Mouse (Mus musculus) cerebral cortex, adult 2 months (tissue): ENCODE results near the gene Galntl6.

Experiments
- WGBS: fragments of 180-500 bp; shearing (Covaris S2); methylation state at CpG from one replicate; pipeline ENCODE4 v1.1.7; 2018; 5-methylcytosine and 5-hydroxymethylcytosine counted together

The Galntl6 gene

DNA sequence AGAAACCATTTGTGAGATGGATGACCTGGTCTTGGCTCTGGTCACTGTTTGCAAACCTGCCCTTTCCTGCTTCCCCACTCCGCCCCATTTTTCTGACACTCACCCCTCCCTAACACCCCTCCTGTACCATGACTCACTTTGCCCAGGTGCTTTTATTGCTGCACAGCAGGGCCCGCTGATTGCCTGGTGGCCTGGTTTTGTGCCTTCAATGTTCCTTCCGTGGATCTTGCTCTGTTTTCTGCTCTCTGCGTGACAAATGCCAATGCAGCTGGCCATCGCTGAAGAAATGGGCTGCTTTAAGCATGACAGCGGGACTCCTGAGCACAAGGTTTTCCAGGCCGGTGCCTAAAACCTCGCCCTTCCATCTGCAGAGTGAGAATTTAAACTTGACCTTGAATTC, 1171.1 kb downstream of the Galntl6 start:
- WGBS = 75% methylated on average over 8 of the region's 8 CpGs

DNA sequence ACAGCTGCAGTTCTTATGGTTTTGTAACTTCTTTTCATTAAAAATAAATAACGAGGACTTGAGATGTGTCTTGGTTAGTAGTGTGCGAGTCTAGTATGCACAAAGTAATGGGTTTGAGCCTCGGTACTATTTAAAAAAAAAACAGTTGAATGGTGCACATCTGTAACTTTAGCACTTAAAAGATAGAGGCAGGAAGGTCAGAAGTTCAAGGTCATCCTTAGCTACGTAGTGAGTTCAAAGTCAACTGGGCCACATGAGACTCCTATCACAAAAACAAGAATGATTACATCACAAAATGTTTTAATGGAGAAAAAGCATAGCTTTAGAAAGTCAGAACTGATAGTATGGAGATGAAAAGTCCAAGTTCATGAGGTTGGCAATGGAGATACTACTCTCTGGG, 1175.2 kb downstream of the Galntl6 start:
- 90% methylated on average over 4 of the region's 4 CpGs for WGBS

DNA sequence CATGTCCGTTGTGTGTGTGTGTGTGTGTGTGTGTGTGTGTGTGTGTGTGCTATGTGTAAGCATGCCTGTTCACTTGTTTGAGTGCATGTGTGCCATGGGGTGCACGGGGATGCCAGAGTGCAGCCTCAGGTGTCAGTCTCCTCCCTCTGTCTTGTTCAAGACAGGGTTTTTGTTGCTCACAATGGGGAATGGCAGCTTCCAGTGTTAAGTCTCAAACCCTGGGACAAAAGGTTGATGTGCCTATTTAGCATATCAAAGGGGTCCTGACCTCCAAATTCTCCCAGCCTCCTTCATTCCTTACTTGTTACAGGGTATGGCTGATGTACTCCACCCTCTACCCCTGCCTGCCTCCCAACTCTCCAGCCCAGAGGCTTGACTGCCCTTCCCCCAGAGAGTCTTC, 1179.6 kb downstream of the Galntl6 start:
- whole genome bisulfite sequencing = 41% methylated on average over 2 of the region's 2 CpGs

DNA sequence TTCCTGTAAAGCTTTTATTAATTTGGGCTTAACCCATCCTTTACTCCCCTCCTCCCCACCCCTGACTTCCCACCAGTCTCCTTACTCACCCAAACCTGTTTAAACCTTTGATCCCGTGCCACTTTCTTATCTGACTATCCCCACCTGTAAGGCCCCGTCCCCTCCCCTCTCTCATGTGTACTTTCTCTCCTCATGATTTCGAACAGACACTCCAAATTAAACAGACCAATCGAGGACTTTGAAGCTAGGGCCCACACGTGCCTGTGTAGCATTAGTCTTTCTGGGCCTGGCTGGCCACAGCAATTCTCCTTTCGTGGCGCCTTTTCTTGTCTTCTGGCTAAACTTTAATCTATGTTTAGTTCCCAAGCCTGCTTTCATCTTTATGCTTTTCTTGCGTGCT, 1180.8 kb downstream of the Galntl6 start:
- 81% methylated on average over 8 of the region's 8 CpGs for WGBS

DNA sequence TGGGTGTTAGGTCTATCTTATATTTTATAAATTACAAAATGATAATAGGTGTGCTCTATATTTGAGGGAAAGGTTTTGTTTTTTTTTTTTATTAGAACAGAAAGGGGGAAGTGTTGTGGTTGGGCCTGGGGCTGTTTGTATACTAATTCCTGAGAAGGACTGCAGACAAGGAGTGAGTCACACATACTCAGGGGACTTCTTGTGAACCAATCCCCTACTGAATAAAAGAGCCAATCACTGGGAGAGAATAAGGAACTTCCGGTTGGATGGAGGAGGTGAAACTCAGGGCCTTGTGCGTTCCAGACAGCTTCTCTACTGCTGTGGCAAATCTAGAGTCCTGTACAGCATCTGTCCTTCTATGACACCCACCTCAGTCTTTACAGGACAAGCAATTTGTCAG, 1184.2 kb downstream of the Galntl6 start:
- whole genome bisulfite sequencing = 71% methylated on average over 2 of the region's 2 CpGs

DNA sequence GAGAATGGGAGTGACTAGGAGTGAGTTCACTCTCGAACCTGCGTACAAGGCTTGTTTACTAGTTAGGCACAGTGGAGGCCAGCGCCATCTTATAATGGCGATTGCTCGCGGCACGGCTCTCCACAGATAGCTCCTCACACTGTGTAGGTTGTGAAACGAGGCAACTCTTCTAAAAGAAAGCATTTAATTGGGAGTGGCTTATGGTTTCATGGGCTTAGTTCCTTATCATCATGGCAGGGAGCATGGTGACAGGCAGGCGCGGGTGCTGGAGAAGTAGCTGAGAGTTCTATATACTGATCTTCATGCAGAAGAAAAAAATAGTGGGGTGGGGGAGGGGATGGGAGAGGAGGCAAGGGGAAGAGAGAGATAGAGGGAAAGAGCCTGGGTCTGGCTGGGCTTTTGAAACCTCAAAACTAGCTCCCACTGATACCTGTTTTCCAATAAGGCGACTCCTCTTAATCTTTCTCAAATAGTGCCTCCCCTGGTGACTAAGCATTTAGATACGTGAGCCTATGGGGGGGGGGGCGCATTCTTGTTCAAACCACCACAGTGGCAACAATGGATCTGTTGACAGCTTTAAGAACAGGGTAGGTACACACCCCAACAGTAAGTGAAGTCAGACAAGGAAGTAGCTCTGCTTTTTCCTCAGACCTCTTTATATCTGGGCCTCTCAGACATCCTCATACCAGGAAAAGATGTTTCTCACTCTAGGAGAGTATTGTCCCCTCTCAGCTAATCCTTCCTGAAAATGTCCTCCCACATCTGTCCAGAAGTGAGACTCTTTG, 1187.4 kb downstream of the Galntl6 start:
- WGBS = 90% methylated on average over 13 of the region's 13 CpGs
